Mouse (Mus musculus) MEL (cell line): ENCODE data around the gene Fam168b.

Experiments
- CTCF ChIP-seq, 3 experiments: IDR thresholded peaks in 2 of 3; conservative IDR thresholded peaks in 1 of 3; 2 replicates each; pipeline ENCODE4 v1.5.1; 2011 to 2012; ENCODE audit warnings: low read length in 3 of 3, low read depth in 2 of 3, mild to moderate bottlenecking in 2 of 3, improper control_type of control experiment in 1 of 3, inconsistent platforms in 1 of 3, mixed read lengths in 1 of 3, moderate library complexity in 1 of 3; ENCODE audit not compliant: control insufficient read depth in 1 of 3, insufficient read depth in 1 of 3, poor library complexity in 1 of 3, severe bottlenecking in 1 of 3
- MAFK ChIP-seq: IDR thresholded peaks from 2 replicates; pipeline ENCODE4 v1.6.1; 2011; ENCODE audit warnings: low read depth, mild to moderate bottlenecking, low read length, improper control_type of control experiment, borderline replicate concordance
- NRF1 ChIP-seq: IDR thresholded peaks from 2 replicates; pipeline ENCODE4 v1.6.1; 2014; ENCODE audit warnings: low read depth, mild to moderate bottlenecking, inconsistent platforms, low read length, improper control_type of control experiment, moderate library complexity; ENCODE audit not compliant: poor library complexity, insufficient read depth, severe bottlenecking
- POLR2A ChIP-seq, 2 experiments: IDR thresholded peaks; 2 replicates each; pipeline ENCODE4 v1.6.1; 2011 to 2012; ENCODE audit warnings: low read length in 2 of 2, mild to moderate bottlenecking in 2 of 2, control low read depth in 1 of 2, improper control_type of control experiment in 1 of 2, low read depth in 1 of 2, moderate library complexity in 1 of 2; ENCODE audit not compliant: control insufficient read depth in 1 of 2, insufficient read depth in 1 of 2, poor library complexity in 1 of 2
- POLR2AphosphoS5 ChIP-seq: IDR thresholded peaks from 2 replicates; pipeline ENCODE4 v1.6.1; 2012; ENCODE audit warnings: low read depth, borderline replicate concordance, mild to moderate bottlenecking, inconsistent platforms, low read length, moderate library complexity, mixed read lengths
- USF1 ChIP-seq: IDR thresholded peaks from 2 replicates; pipeline ENCODE4 v1.6.1; 2014; ENCODE audit warnings: low read depth, mild to moderate bottlenecking, inconsistent platforms, low read length, improper control_type of control experiment, moderate library complexity
- ZMIZ1 ChIP-seq: IDR thresholded peaks from 2 replicates; pipeline ENCODE4 v1.6.1; 2012; ENCODE audit warnings: low read depth, mild to moderate bottlenecking, inconsistent platforms, low read length, improper control_type of control experiment, moderate library complexity

DNA sequence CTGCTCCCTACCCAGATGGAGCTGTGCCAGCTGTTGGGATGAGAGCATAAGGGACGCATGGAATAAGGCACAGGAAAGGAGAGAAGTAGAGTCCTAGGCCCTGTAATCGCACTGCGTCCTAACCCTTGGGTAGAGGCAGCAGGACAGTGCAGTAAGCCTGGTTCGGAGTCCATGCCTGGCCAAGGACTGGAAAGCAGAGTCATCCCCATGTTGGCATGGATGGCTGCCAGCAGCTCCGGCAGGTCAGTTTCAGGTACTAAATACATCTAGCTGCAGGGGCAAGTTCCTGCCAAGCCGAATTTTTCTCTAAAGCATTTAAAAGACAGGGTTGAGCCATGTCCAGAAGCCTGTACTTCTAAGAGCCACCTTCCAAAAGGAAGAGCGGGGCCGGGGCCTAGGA lies 34.4 kb downstream of the Fam168b start:
- TF ChIP-seq POLR2A (IDR thresholded peaks at IDR 0.05; ENCODE audit: control insufficient read depth in 1 of 2, insufficient read depth in 1 of 2, low read depth in 1 of 2, low read length in 2 of 2, poor library complexity in 1 of 2), result no peak
- no peak for TF ChIP-seq MAFK
- no peak for TF ChIP-seq CTCF (IDR thresholded peaks at IDR 0.05 in 2 of 3, conservative IDR thresholded peaks at IDR 0.05 in 1 of 3; ENCODE audit: control insufficient read depth in 1 of 3, insufficient read depth in 1 of 3, low read depth in 2 of 3, low read length in 3 of 3, poor library complexity in 1 of 3, severe bottlenecking in 1 of 3)
- no peak for TF ChIP-seq POLR2AphosphoS5
- no peak for TF ChIP-seq USF1
- no peak for TF ChIP-seq NRF1
- no peak for TF ChIP-seq ZMIZ1
